9 mouse cellular contexts compared by ENCODE assay signal in genomic region chr1:36770998-36771397, GRCm38 (mm10). TPM values are rescaled to one million over a fixed set of nuclear protein-coding genes. Genes with fewer than 3 reads are reported as not detected.
A peak's percentile ranks its signal among the peaks of the same experiment; 100 is the strongest.
DNase-seq lines count a peak whose midpoint lies in the region; ATAC-seq and TF ChIP-seq lines count a peak whose summit lies in the region.
"Had no signal": no experiment of that assay in that cellular context is flagged by ENCODE, and none has a peak within 500 bp of the region (broad histone marks: within the 10 kb centered on the region; RNA-seq: fewer than 3 reads in every experiment).

No protein-coding gene starts in this region.

- H3K9ac ChIP-seq in heart, postnatal 0 days (replicated peaks; ENCODE audit: low read depth, low read length): no peak overlapping the region
- H3K9ac ChIP-seq in intestine, embryonic 14.5 days (ENCODE audit: low read length): no peak overlapping the region
- no peak overlapping the region for H3K9ac ChIP-seq in neural tube, embryonic 13.5 days

- DNase-seq in heart, postnatal 0 days (ENCODE audit: low spot score): no peak
- DNase-seq in heart, adult 8-10 months (ENCODE audit: low spot score): no peak
- DNase-seq in embryo, embryonic 9.5 days (ENCODE audit: extremely low spot score): peak; percentile 45
- no peak for DNase-seq in intestine, embryonic 14.5 days (ENCODE audit: low spot score)
- DNase-seq in adrenal gland, adult 2 months: no peak
- DNase-seq in spleen, postnatal 14 days (ENCODE audit: low spot score in 2 of 2): no peak
- DNase-seq in heart, postnatal 36 days: no peak
- DNase-seq: layer of hippocampus, postnatal 36 days had no signal

- TF ChIP-seq CTCF in heart, postnatal 0 days (IDR thresholded peaks at IDR 0.05; ENCODE audit: low read depth): no peak

- no peak for TF ChIP-seq EP300 in heart, postnatal 0 days (IDR thresholded peaks at IDR 0.05; ENCODE audit: low read depth)

- peaks cover 15% of the 10 kb centered on the region; the same call in 1 of the 2 replicates for H3K27me3 ChIP-seq in heart, postnatal 0 days (ENCODE audit: control insufficient read depth, insufficient read depth, low read length)
- peaks cover 10% of the 10 kb centered on the region; the same call in 1 of the 2 replicates for H3K27me3 ChIP-seq in intestine, embryonic 14.5 days (replicated peaks; ENCODE audit: control insufficient read depth, insufficient read depth, low read length)
- peaks cover 17% of the 10 kb centered on the region for H3K27me3 ChIP-seq in neural tube, embryonic 13.5 days

- H3K4me2 ChIP-seq in heart, postnatal 0 days (ENCODE audit: low read depth, low read length): peak overlapping the region; percentile 36; the same call in 1 of the 2 replicates
- peak overlapping the region; percentile 45 for H3K4me2 ChIP-seq in intestine, embryonic 14.5 days (ENCODE audit: low read length)
- H3K4me2 ChIP-seq in neural tube, embryonic 13.5 days: peak overlapping the region; percentile 47

- intact Hi-C loops in heart, postnatal 36 days (cut with DNase I): no loop called here

- ATAC-seq in heart, postnatal 0 days (ENCODE audit: insufficient read depth, low read depth): no peak
- no peak for ATAC-seq in intestine, embryonic 14.5 days (replicated peaks; ENCODE audit: low FRiP score, low TSS enrichment, low read depth)
- ATAC-seq in neural tube, embryonic 13.5 days (ENCODE audit: low read depth): peak; percentile 36; the same call in 1 of the 2 replicates

- H3K27ac ChIP-seq in heart, postnatal 0 days (ENCODE audit: low read depth): no peak overlapping the region
- H3K27ac ChIP-seq in intestine, embryonic 14.5 days (ENCODE audit: low read depth): no peak overlapping the region
- no peak overlapping the region for H3K27ac ChIP-seq in neural tube, embryonic 13.5 days (replicated peaks)

- H3K4me1 ChIP-seq in heart, postnatal 0 days (ENCODE audit: control insufficient read depth, insufficient read depth): no peaks in the 10 kb centered on the region; the same call in 1 of the 2 replicates
- peaks cover 4% of the 10 kb centered on the region for H3K4me1 ChIP-seq in intestine, embryonic 14.5 days (replicated peaks; ENCODE audit: control insufficient read depth, insufficient read depth, low read length)
- H3K4me1 ChIP-seq in neural tube, embryonic 13.5 days (replicated peaks): 0 out of 2 replicates have a peak, but pooled peaks cover 4% of the 10 kb centered on the region

- H3K4me3 ChIP-seq in heart, postnatal 0 days (ENCODE audit: low read depth, low read length): peak overlapping the region; percentile 16
- H3K4me3 ChIP-seq in intestine, embryonic 14.5 days (ENCODE audit: low read depth, low read length): no peak overlapping the region
- H3K4me3 ChIP-seq in neural tube, embryonic 13.5 days: peak overlapping the region; percentile 25

- no peaks in the 10 kb centered on the region for H3K36me3 ChIP-seq in heart, postnatal 0 days (replicated peaks; ENCODE audit: control insufficient read depth, insufficient read depth, low read length)
- no peaks in the 10 kb centered on the region for H3K36me3 ChIP-seq in intestine, embryonic 14.5 days (ENCODE audit: control insufficient read depth, insufficient read depth, low read length)
- H3K36me3 ChIP-seq in neural tube, embryonic 13.5 days: no peaks in the 10 kb centered on the region

- WGBS in heart, postnatal 0 days: 14% methylated on average over 27 of the region's 27 CpGs
- 14% methylated on average over 27 of the region's 27 CpGs for WGBS in intestine, embryonic 14.5 days
- WGBS in neural tube, embryonic 13.5 days: 12% methylated on average over 27 of the region's 27 CpGs

- 0 out of 2 replicates have a peak, but pooled peaks cover 5% of the 10 kb centered on the region for H3K9me3 ChIP-seq in heart, postnatal 0 days (replicated peaks; ENCODE audit: control insufficient read depth, low read length)
- no peaks in the 10 kb centered on the region; the same call in 1 of the 2 replicates for H3K9me3 ChIP-seq in intestine, embryonic 14.5 days (ENCODE audit: control insufficient read depth, low read length)
- peaks cover 8% of the 10 kb centered on the region; the same call in 1 of the 2 replicates for H3K9me3 ChIP-seq in neural tube, embryonic 13.5 days

RNA-seq across cellular contexts. Expression of gene Zap70, which starts 9.4 kb away (rescaled TPM):
- total RNA-seq in heart, postnatal 0 days (2014; rRNA removed; ENCODE audit: low replicate concordance): 0.12 TPM in 1 of 2 replicates, not detected in the other
- polyA plus RNA-seq in heart, postnatal 0 days (2015; fragmentation: Nextera tagmentation; extraction: Ambion mirVana): 0.08 and 0.12 TPM in 2 replicates
- under 1 TPM in 2 of 4 experiments, not detected in 2; 0.20 to 0.78 TPM for total RNA-seq in heart, adult 8-10 months (2022)
- polyA plus RNA-seq in intestine, embryonic 14.5 days (2014; fragmentation: Nextera tagmentation; extraction: Ambion mirVana): 0.46 and 0.72 TPM in 2 replicates
- polyA plus RNA-seq in neural tube, embryonic 13.5 days (2015; fragmentation: Nextera tagmentation; extraction: Ambion mirVana): 0.63 and 0.87 TPM in 2 replicates
- under 1 TPM; 0.29 to 0.90 TPM for total RNA-seq in adrenal gland, adult 2 months (2021)
- polyA plus RNA-seq in adrenal gland, adult 2 months (2012; rRNA removed): 2.1 and 3.3 TPM in 2 replicates
- under 1 TPM in 1 of 2 experiments, not detected in 1; 0.27 TPM for total RNA-seq in heart, postnatal 36 days (2021)

RNA-seq across cellular contexts. Expression of gene Actr1b, which starts 56.8 kb away (rescaled TPM):
- total RNA-seq in heart, postnatal 0 days (2014; rRNA removed; ENCODE audit: low replicate concordance): 80.5 and 96.8 TPM in 2 replicates
- 67.1 and 67.5 TPM in 2 replicates for polyA plus RNA-seq in heart, postnatal 0 days (2015; fragmentation: Nextera tagmentation; extraction: Ambion mirVana)
- 10 to 100 TPM; 84.9 to 97.9 (median 92.4) TPM for total RNA-seq in heart, adult 8-10 months (2022)
- 97.0 and 101 TPM in 2 replicates for polyA plus RNA-seq in intestine, embryonic 14.5 days (2014; fragmentation: Nextera tagmentation; extraction: Ambion mirVana)
- polyA plus RNA-seq in neural tube, embryonic 13.5 days (2015; fragmentation: Nextera tagmentation; extraction: Ambion mirVana): 120 and 126 TPM in 2 replicates
- 100 to 1,000 TPM; 132 to 140 TPM for total RNA-seq in adrenal gland, adult 2 months (2021)
- 144 and 156 TPM in 2 replicates for polyA plus RNA-seq in adrenal gland, adult 2 months (2012; rRNA removed)
- 100 to 1,000 TPM in 1 of 2 experiments, 10 to 100 TPM in 1; 97.9 to 113 TPM for total RNA-seq in heart, postnatal 36 days (2021)
